ENCODE assay signal across 8 mouse cellular contexts in the genomic region with DNA sequence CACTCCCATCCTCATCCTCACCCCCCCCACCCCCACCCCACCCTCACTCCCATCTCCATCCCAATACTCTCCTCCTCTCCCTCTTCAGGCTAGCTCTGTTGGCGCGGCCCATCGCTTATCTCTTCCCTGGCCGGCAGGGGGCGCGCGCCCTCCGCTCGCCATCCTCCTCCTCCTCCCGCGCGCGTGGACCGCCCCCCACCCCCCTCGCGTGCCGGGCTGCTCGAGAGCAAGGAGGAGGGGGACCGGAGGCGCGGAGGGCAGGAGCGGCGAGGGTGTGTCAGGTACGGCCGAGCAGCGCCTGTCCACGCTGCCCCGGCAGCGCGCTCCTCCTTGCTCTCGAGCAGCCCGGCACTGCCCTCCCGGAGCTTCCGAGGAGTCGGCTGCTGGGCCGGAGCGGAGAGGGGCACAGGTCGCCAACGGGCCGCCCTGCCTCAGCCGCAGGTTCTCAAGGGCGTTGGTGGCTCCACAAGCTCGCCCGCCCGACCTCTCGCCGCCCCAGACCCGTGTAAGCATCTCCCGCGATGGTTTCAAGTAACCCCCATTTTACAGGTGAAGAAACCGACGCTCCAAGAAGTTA. TPM values are rescaled to one million over a fixed set of nuclear protein-coding genes. Genes with fewer than 3 reads are reported as not detected.
A peak's percentile ranks its signal among the peaks of the same experiment; 100 is the strongest.
DNase-seq lines count a peak whose midpoint lies in the region.

No protein-coding gene starts in this region.

- peaks cover 33% of the 10 kb centered on the region for H3K4me1 ChIP-seq in hindbrain, embryonic 10.5 days (replicated peaks)

- peak overlapping the region; percentile 57 for H3K4me3 ChIP-seq in hindbrain, embryonic 10.5 days

- H3K36me3 ChIP-seq in hindbrain, embryonic 10.5 days: no peaks in the 10 kb centered on the region

- 4% methylated on average over 52 of the region's 52 CpGs for WGBS in hindbrain, embryonic 10.5 days

- peaks cover 4% of the 10 kb centered on the region; the same call in 1 of the 2 replicates for H3K27me3 ChIP-seq in hindbrain, embryonic 10.5 days (ENCODE audit: insufficient read depth, poor library complexity, severe bottlenecking)

- peak; percentile 50 for DNase-seq in NIH3T3 (ENCODE audit: low read depth)
- peak; percentile 63 for DNase-seq in cerebellum, adult 9-10 months
- peak; percentile 54 for DNase-seq in forelimb bud, embryonic 11.5 days (ENCODE audit: low read depth, low spot score)
- peak; percentile 79 for DNase-seq in hindbrain, embryonic 10.5 days (ENCODE audit: low spot score)
- DNase-seq in layer of hippocampus, postnatal 14 days (ENCODE audit: low spot score in 2 of 2): peak; percentile 60 to 69
- DNase-seq in lung, postnatal 25 days (ENCODE audit: low spot score): peak; percentile 53
- peak; percentile 45 for DNase-seq in retina, adult 2 months (ENCODE audit: low read depth, low spot score)
- DNase-seq in thymus, postnatal 14 days: peak; percentile 90

- H3K9me3 ChIP-seq in hindbrain, embryonic 10.5 days: no peaks in the 10 kb centered on the region

- peak overlapping the region; percentile 81 for H3K27ac ChIP-seq in hindbrain, embryonic 10.5 days

RNA-seq across cellular contexts. Expression of a gene that starts 21.8 kb away (rescaled TPM):
- 164 and 172 TPM in 2 replicates for polyA plus RNA-seq in hindbrain, embryonic 10.5 days (2016; fragmentation: Nextera tagmentation; extraction: Ambion mirVana)
- 10 to 100 TPM; 57.7 to 62.8 TPM for total RNA-seq in layer of hippocampus, postnatal 14 days (2021)

RNA-seq across cellular contexts. Expression of a gene that starts 48.0 kb away (rescaled TPM):
- polyA plus RNA-seq in hindbrain, embryonic 10.5 days (2016; fragmentation: Nextera tagmentation; extraction: Ambion mirVana): 42.5 and 56.2 TPM in 2 replicates
- 10 to 100 TPM; 50.2 to 63.3 TPM for total RNA-seq in layer of hippocampus, postnatal 14 days (2021)

RNA-seq across cellular contexts. Expression of a gene that starts 54.5 kb away (rescaled TPM):
- polyA plus RNA-seq in hindbrain, embryonic 10.5 days (2016; fragmentation: Nextera tagmentation; extraction: Ambion mirVana): 0.20 and 0.68 TPM in 2 replicates
- total RNA-seq in layer of hippocampus, postnatal 14 days (2021): 1 to 10 TPM; 1.8 to 2.8 TPM

Comparison
In these comparisons a context has a peak if more than half of its experiments do, and no peak if none do; other contexts are left out.
1. Peak in every context shown above with its lines: DNase-seq, H3K4me3 ChIP-seq and H3K27ac ChIP-seq.